In genomic region chrX:74497131-74497530, GRCm38 (mm10) we compare ENCODE assay signal across 20 mouse cellular contexts. TPM values are rescaled to one million over a fixed set of nuclear protein-coding genes. Genes with fewer than 3 reads are reported as not detected.
DNase-seq lines count a peak whose midpoint lies in the region; ATAC-seq and TF ChIP-seq lines count a peak whose summit lies in the region.
"Had no signal": no experiment of that assay in that cellular context is flagged by ENCODE, and none has a peak within 500 bp of the region (broad histone marks: within the 10 kb centered on the region; RNA-seq: fewer than 3 reads in every experiment).

No protein-coding gene starts in this region.

- H3K4me1 ChIP-seq in heart, adult 2 months (ENCODE audit: control insufficient read depth, insufficient read depth, low read length), result no peaks in the 10 kb centered on the region
- no peaks in the 10 kb centered on the region for H3K4me1 ChIP-seq in heart, embryonic 12.5 days (replicated peaks)
- no peaks in the 10 kb centered on the region for H3K4me1 ChIP-seq in liver, postnatal 0 days (ENCODE audit: insufficient read depth)
- no peaks in the 10 kb centered on the region for H3K4me1 ChIP-seq in liver, embryonic 12.5 days
- H3K4me1 ChIP-seq: forebrain, embryonic 15.5 days; heart, embryonic 15.5 days; limb, embryonic 13.5 days had no signal

- H3K4me2 ChIP-seq in heart, embryonic 12.5 days, result no peak overlapping the region
- no peak overlapping the region for H3K4me2 ChIP-seq in liver, postnatal 0 days (ENCODE audit: low read depth, low read length)
- no peak overlapping the region for H3K4me2 ChIP-seq in liver, embryonic 12.5 days
- H3K4me2 ChIP-seq: forebrain, embryonic 15.5 days; heart, embryonic 15.5 days; limb, embryonic 13.5 days had no signal

- no peaks in the 10 kb centered on the region for H3K9me3 ChIP-seq in heart, embryonic 12.5 days (replicated peaks)
- H3K9me3 ChIP-seq in liver, postnatal 0 days (ENCODE audit: low read length), result no peaks in the 10 kb centered on the region
- no peaks in the 10 kb centered on the region for H3K9me3 ChIP-seq in liver, embryonic 12.5 days (replicated peaks)
- H3K9me3 ChIP-seq: forebrain, embryonic 15.5 days; heart, embryonic 15.5 days; limb, embryonic 13.5 days had no signal

- intact Hi-C loops in heart, adult 2 months (cut with DNase I), result no loop called here

- no peaks in the 10 kb centered on the region for H3K36me3 ChIP-seq in heart, adult 2 months (ENCODE audit: control insufficient read depth, insufficient read depth, low read length)
- no peaks in the 10 kb centered on the region for H3K36me3 ChIP-seq in heart, embryonic 12.5 days
- no peaks in the 10 kb centered on the region for H3K36me3 ChIP-seq in liver, postnatal 0 days (replicated peaks; ENCODE audit: insufficient read depth, low read length)
- H3K36me3 ChIP-seq in liver, embryonic 12.5 days, result no peaks in the 10 kb centered on the region
- H3K36me3 ChIP-seq: forebrain, embryonic 15.5 days; heart, embryonic 15.5 days; limb, embryonic 13.5 days had no signal

- no peak for TF ChIP-seq EP300 in heart, adult 2 months (IDR thresholded peaks at IDR 0.05; ENCODE audit: insufficient read depth, low read depth, low read length)
- TF ChIP-seq EP300 in liver, postnatal 0 days (IDR thresholded peaks at IDR 0.05; ENCODE audit: low read depth), result no peak

- no peak overlapping the region for H3K27ac ChIP-seq in heart, adult 2 months
- no peak overlapping the region for H3K27ac ChIP-seq in heart, embryonic 12.5 days (ENCODE audit: poor library complexity, severe bottlenecking)
- H3K27ac ChIP-seq in liver, postnatal 0 days (ENCODE audit: low read depth), result no peak overlapping the region
- no peak overlapping the region for H3K27ac ChIP-seq in liver, embryonic 12.5 days
- H3K27ac ChIP-seq: forebrain, embryonic 15.5 days; heart, embryonic 15.5 days; limb, embryonic 13.5 days had no signal

- DNase-seq in heart, adult 2 months, result no peak
- DNase-seq in liver, postnatal 0 days, result no peak
- DNase-seq in NIH3T3 (ENCODE audit: low read depth), result peak; percentile 1
- DNase-seq in retina, postnatal 1 day, result peak; percentile 9
- DNase-seq in right cerebral cortex, postnatal 36 days (ENCODE audit: low spot score in 2 of 2), result no peak
- DNase-seq: cerebellum, adult 8-10 months; gastrocnemius, postnatal 36 days; kidney, postnatal 14 days; lung, postnatal 36 days; thymus, postnatal 4 days had no signal

- no peak overlapping the region for H3K9ac ChIP-seq in heart, adult 2 months (ENCODE audit: low read depth, low read length)
- no peak overlapping the region for H3K9ac ChIP-seq in heart, embryonic 12.5 days
- no peak overlapping the region for H3K9ac ChIP-seq in liver, postnatal 0 days (replicated peaks)
- H3K9ac ChIP-seq in liver, embryonic 12.5 days, result no peak overlapping the region
- H3K9ac ChIP-seq: forebrain, embryonic 15.5 days; heart, embryonic 15.5 days; limb, embryonic 13.5 days had no signal

- ATAC-seq in heart, embryonic 12.5 days (ENCODE audit: insufficient number of reproducible peaks, low FRiP score), result no peak
- no peak for ATAC-seq in liver, postnatal 0 days
- no peak for ATAC-seq in liver, embryonic 12.5 days
- ATAC-seq: forebrain, embryonic 15.5 days; hindbrain, embryonic 16.5 days had no signal

- H3K27me3 ChIP-seq in heart, adult 2 months (ENCODE audit: control insufficient read depth, insufficient read depth, low read length), result no peaks in the 10 kb centered on the region
- H3K27me3 ChIP-seq in heart, embryonic 12.5 days (replicated peaks), result no peaks in the 10 kb centered on the region
- no peaks in the 10 kb centered on the region for H3K27me3 ChIP-seq in liver, postnatal 0 days (ENCODE audit: insufficient read depth, low read length)
- no peaks in the 10 kb centered on the region for H3K27me3 ChIP-seq in liver, embryonic 12.5 days (replicated peaks)
- H3K27me3 ChIP-seq: forebrain, embryonic 15.5 days; heart, embryonic 15.5 days; limb, embryonic 13.5 days had no signal

- no peaks in the 10 kb centered on the region for H3K79me2 ChIP-seq in heart, adult 2 months (replicated peaks; ENCODE audit: control insufficient read depth, insufficient read depth, low read length)

- no peak for TF ChIP-seq POLR2A in heart, adult 2 months (IDR thresholded peaks at IDR 0.05; ENCODE audit: insufficient read depth, low read depth, low read length)

- 55% methylated on average over 1 of the region's 1 CpGs for WGBS in heart, adult 2 months
- WGBS in heart, embryonic 12.5 days, result 44% methylated on average over 1 of the region's 1 CpGs
- 78% methylated on average over 1 of the region's 1 CpGs for WGBS in liver, postnatal 0 days (ENCODE audit: insufficient replicate concordance)
- 56% methylated on average over 1 of the region's 1 CpGs for WGBS in liver, embryonic 12.5 days (ENCODE audit: insufficient replicate concordance)

- peak; percentile 48 for TF ChIP-seq CTCF in heart, adult 2 months (IDR thresholded peaks at IDR 0.05)
- peak; percentile 44 for TF ChIP-seq CTCF in liver, postnatal 0 days (IDR thresholded peaks at IDR 0.05; ENCODE audit: low read depth)

- H3K4me3 ChIP-seq in heart, adult 2 months, result no peak overlapping the region
- no peak overlapping the region for H3K4me3 ChIP-seq in heart, embryonic 12.5 days
- no peak overlapping the region for H3K4me3 ChIP-seq in liver, postnatal 0 days (ENCODE audit: low read depth, low read length)
- H3K4me3 ChIP-seq in liver, embryonic 12.5 days, result no peak overlapping the region
- H3K4me3 ChIP-seq: forebrain, embryonic 15.5 days; heart, embryonic 15.5 days; limb, embryonic 13.5 days; myocyte had no signal

RNA-seq across cellular contexts. Expression of gene Gm6880, which starts 15.9 kb away (rescaled TPM):
- not detected for total RNA-seq in heart, adult 2 months (2021)
- not detected in 2 replicates for polyA plus RNA-seq in heart, adult 2 months (2012; rRNA removed)
- not detected in 2 replicates for polyA plus RNA-seq in heart, embryonic 12.5 days (2016; fragmentation: Nextera tagmentation; extraction: Ambion mirVana)
- polyA plus RNA-seq in liver, postnatal 0 days (2015; fragmentation: Nextera tagmentation; extraction: Ambion mirVana), result not detected in 2 replicates
- not detected in 2 replicates for polyA plus RNA-seq in liver, embryonic 12.5 days (2016; fragmentation: Nextera tagmentation; extraction: Ambion mirVana)
- total RNA-seq: gastrocnemius, postnatal 36 days; layer of hippocampus, postnatal 25 days had no signal
- polyA plus RNA-seq: embryonic facial prominence, embryonic 14.5 days; forebrain, embryonic 15.5 days; heart, embryonic 15.5 days; hindbrain, embryonic 16.5 days; myocyte; small intestine, adult 2 months had no signal

Comparison
In these comparisons a context has a peak if more than half of its experiments do, and no peak if none do; other contexts are left out.
1. DNase-seq: peak in NIH3T3 (single experiment) and retina, postnatal 1 day (single experiment); none in heart, adult 2 months (0 of 2), liver, postnatal 0 days (single experiment) and right cerebral cortex, postnatal 36 days (0 of 2).